In genomic region chr2:128221657-128222056, GRCm38 (mm10) we compare ENCODE assay signal across 35 mouse cellular contexts.
"Had no signal": no experiment of that assay in that cellular context is flagged by ENCODE, and none has a peak within 500 bp of the region (broad histone marks: within the 10 kb centered on the region; RNA-seq: fewer than 3 reads in every experiment).

No protein-coding gene starts in this region.

- H3K4me2 ChIP-seq: heart, embryonic 11.5 days; heart, embryonic 12.5 days; heart, embryonic 13.5 days; heart, embryonic 15.5 days; hindbrain, embryonic 12.5 days; hindbrain, embryonic 13.5 days; hindbrain, embryonic 14.5 days; hindbrain, embryonic 15.5 days; intestine, embryonic 15.5 days; kidney, embryonic 15.5 days had no signal

- H3K9ac ChIP-seq: heart, embryonic 12.5 days; heart, embryonic 13.5 days; heart, embryonic 15.5 days; hindbrain, embryonic 12.5 days; hindbrain, embryonic 13.5 days; hindbrain, embryonic 14.5 days; hindbrain, embryonic 15.5 days; intestine, embryonic 15.5 days; kidney, embryonic 15.5 days had no signal

- H3K9me3 ChIP-seq: heart, embryonic 10.5 days; heart, embryonic 15.5 days; hindbrain, embryonic 10.5 days; hindbrain, embryonic 13.5 days; hindbrain, embryonic 15.5 days; intestine, embryonic 15.5 days; kidney, embryonic 15.5 days had no signal

- H3K4me3 ChIP-seq: heart, embryonic 10.5 days; heart, embryonic 12.5 days; heart, embryonic 13.5 days; heart, embryonic 15.5 days; hindbrain, embryonic 10.5 days; hindbrain, embryonic 12.5 days; hindbrain, embryonic 13.5 days; hindbrain, embryonic 15.5 days; intestine, embryonic 15.5 days; kidney, embryonic 15.5 days; layer of hippocampus, adult 2 months had no signal

- H3K36me3 ChIP-seq: heart, embryonic 10.5 days; heart, embryonic 12.5 days; heart, embryonic 13.5 days; heart, embryonic 15.5 days; hindbrain, embryonic 10.5 days; hindbrain, embryonic 12.5 days; hindbrain, embryonic 13.5 days; hindbrain, embryonic 15.5 days; intestine, embryonic 15.5 days; kidney, embryonic 15.5 days had no signal

- H3K27ac ChIP-seq: heart, embryonic 10.5 days; heart, embryonic 13.5 days; heart, embryonic 15.5 days; hindbrain, embryonic 10.5 days; hindbrain, embryonic 12.5 days; hindbrain, embryonic 13.5 days; hindbrain, embryonic 14.5 days; hindbrain, embryonic 15.5 days; hindbrain, postnatal 0 days; intestine, embryonic 15.5 days; kidney, embryonic 15.5 days; kidney, postnatal 0 days; layer of hippocampus, adult 2 months had no signal

- ATAC-seq: hindbrain, embryonic 16.5 days; hindbrain, postnatal 0 days; inflammation-experienced regulatory T-cells, adult 6 months; intestine, embryonic 15.5 days; intestine, embryonic 16.5 days; intestine, postnatal 0 days had no signal

- H3K4me1 ChIP-seq: heart, embryonic 15.5 days; hindbrain, embryonic 13.5 days; hindbrain, embryonic 15.5 days had no signal

- H3K27me3 ChIP-seq: heart, embryonic 12.5 days; heart, embryonic 13.5 days; heart, embryonic 15.5 days; hindbrain, embryonic 12.5 days; hindbrain, embryonic 13.5 days; hindbrain, embryonic 15.5 days; intestine, embryonic 15.5 days; kidney, embryonic 15.5 days had no signal

- DNase-seq: heart, postnatal 10 days; heart, postnatal 14 days; heart, postnatal 36 days; heart, postnatal 4 days; kidney, adult 11 months; kidney, adult 18-20 months; kidney, adult 2 months; kidney, adult 8-10 months; kidney, adult 9 months; kidney, postnatal 10 days; kidney, postnatal 14 days; kidney, postnatal 25 days; kidney, postnatal 36 days; kidney, postnatal 4 days; layer of hippocampus, adult 9-11 months; layer of hippocampus, postnatal 36 days had no signal
